Mouse (Mus musculus) heart, adult 2 months (tissue): ENCODE measurements around the gene Wdr41. TPM values are rescaled to one million over a fixed set of nuclear protein-coding genes. Genes with fewer than 3 reads are reported as not detected.

Experiments used
- DNase-seq, 2 experiments: peaks; one replicate each; pipeline ENCODE4 v3.0.0; 2021
- H3K27ac ChIP-seq: fragments of 200-600 bp; 2 replicates; pipeline ENCODE4 v1.8.1; 2022
- H3K27me3 ChIP-seq: fragments of 200-500 bp; 2 replicates; pipeline ENCODE4 v1.6.1; 2012; ENCODE audit warnings: mild to moderate bottlenecking, low read length, inconsistent platforms, mixed read lengths; ENCODE audit not compliant: control insufficient read depth, insufficient read depth
- H3K36me3 ChIP-seq: fragments of 200-500 bp; 2 replicates; pipeline ENCODE4 v1.6.1; 2012; ENCODE audit warnings: low read length, inconsistent platforms; ENCODE audit not compliant: control insufficient read depth, insufficient read depth
- H3K4me1 ChIP-seq: fragments of 200-500 bp; 2 replicates; pipeline ENCODE4 v1.6.1; 2011; ENCODE audit warnings: low read length; ENCODE audit not compliant: control insufficient read depth, insufficient read depth
- H3K4me3 ChIP-seq: fragments of 200-600 bp; 2 replicates; pipeline ENCODE4 v1.8.1; 2022
- H3K79me2 ChIP-seq: fragments of 200-500 bp; replicated peaks from 2 replicates; pipeline ENCODE4 v1.6.1; 2012; ENCODE audit warnings: mild to moderate bottlenecking, inconsistent platforms, low read length, moderate library complexity, mixed read lengths; ENCODE audit not compliant: control insufficient read depth, insufficient read depth
- H3K9ac ChIP-seq: fragments of 200-500 bp; 2 replicates; pipeline ENCODE4 v1.6.1; 2012; ENCODE audit warnings: low read depth, mild to moderate bottlenecking, control low read depth, inconsistent platforms, low read length, mixed read lengths
- CTCF ChIP-seq: fragments of 200-600 bp; IDR thresholded peaks from 2 replicates; pipeline ENCODE4 v1.8.1; 2022; ENCODE audit warnings: antibody characterized with exemption, mild to moderate bottlenecking, moderate library complexity
- EP300 ChIP-seq: fragments of 200-500 bp; IDR thresholded peaks from 2 replicates; pipeline ENCODE4 v1.6.1; 2011; ENCODE audit warnings: low read depth, low read length, control low read depth; ENCODE audit not compliant: insufficient read depth
- POLR2A ChIP-seq: fragments of 200-500 bp; IDR thresholded peaks from 2 replicates; pipeline ENCODE4 v1.6.1; 2011; ENCODE audit warnings: mild to moderate bottlenecking, low read depth, low read length, control low read depth; ENCODE audit not compliant: insufficient read depth
- WGBS: fragments of 180-500 bp; shearing (Covaris S2); methylation state at CpG from one replicate; pipeline ENCODE4 v1.1.7; 2018; 5-methylcytosine and 5-hydroxymethylcytosine counted together
- intact Hi-C: fragments of 180-260 bp; cut with DNase I; formaldehyde crosslinking; loops from one replicate; pipeline ENCODE4 v1.15.1; 2025
- polyA plus RNA-seq: library from polyadenylated mRNA; depleted of rRNA; stranded (reverse); fragments of >200 nt; gene quantifications from 2 replicates; pipeline ENCODE4 v1.2.3, GENCODE M21; 2012; rRNA removed
- total RNA-seq, 2 experiments: library from RNA; stranded (reverse); gene quantifications; 2 replicates each; pipeline ENCODE4 v1.2.3; 2021

Gene Wdr41
- total and polyA plus RNA-seq, 3 experiments = 12.4 to 18.3 (median 16.7) TPM

DNA sequence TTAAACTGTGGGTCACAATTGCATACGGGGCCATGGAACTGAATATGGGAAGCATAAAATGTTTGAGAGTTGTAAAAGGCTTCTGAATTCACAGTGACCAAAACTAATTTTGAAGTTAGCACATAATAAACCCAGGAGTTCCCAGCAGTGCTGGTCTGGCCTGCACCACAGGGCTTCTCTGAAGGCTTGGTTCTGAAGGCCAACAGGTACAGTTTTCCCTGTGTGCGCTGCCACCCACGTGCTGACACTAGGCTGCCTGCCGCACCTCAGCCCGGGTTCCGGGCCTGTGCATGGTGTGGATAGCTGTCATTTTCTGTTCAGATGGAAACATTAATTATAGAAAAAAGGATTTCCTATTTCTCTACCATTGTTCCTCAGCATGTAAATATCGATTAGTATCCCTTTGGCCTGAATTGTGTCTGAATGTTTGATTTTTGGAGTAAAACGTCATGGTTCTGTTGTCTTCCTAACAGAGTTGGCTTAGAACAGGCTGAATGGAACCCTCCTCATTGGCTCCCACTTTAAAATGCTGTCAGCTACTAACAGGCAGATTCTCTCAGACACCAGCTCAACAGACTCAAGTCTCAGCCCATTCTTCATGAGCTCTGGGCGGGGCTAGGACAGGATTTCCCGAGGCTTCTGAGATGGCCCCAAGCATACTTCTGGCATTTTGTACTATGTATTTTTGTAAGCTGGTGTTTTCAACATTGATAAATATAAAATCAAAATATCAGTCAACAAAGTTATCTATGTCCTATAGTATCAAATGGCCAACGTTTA lies 80.5 kb downstream of the Wdr41 start:
- H3K79me2 ChIP-seq = no peaks in the 10 kb centered on the region
- H3K27me3 ChIP-seq = no peaks in the 10 kb centered on the region
- no peak for DNase-seq
- H3K4me1 ChIP-seq = no peaks in the 10 kb centered on the region
- intact Hi-C loops = no loop called here
- no peak overlapping the region for H3K4me3 ChIP-seq
- TF ChIP-seq EP300 = no peak
- no peak for TF ChIP-seq POLR2A
- TF ChIP-seq CTCF = no peak
- H3K36me3 ChIP-seq = no peaks in the 10 kb centered on the region
- WGBS = 78% methylated on average over 11 of the region's 11 CpGs
- no peak overlapping the region for H3K9ac ChIP-seq
- H3K27ac ChIP-seq = no peak overlapping the region

DNA sequence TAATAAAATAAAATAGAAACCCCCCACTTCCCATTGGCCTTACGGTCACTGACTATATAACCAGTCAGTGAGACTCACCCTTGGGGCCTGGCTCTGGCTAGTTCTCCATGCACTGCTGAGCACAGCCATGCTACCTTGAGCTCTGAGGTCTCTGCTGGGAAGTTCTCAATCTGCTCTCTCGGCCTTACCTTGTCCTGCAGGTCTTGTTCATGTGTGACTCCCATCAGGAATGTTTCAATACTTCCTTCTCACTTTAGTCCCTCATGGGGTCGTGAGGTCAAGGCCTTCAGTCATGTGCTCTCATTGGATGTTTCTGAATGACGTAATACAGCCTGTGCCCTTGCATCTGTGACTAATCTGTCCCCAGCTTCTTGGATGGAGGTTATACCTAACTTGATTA lies 82.7 kb downstream of the Wdr41 start:
- H3K4me3 ChIP-seq = no peak overlapping the region
- DNase-seq = no peak
- intact Hi-C loops = no loop called here
- H3K27ac ChIP-seq = no peak overlapping the region
- no peak for TF ChIP-seq CTCF
- no peak for TF ChIP-seq POLR2A
- TF ChIP-seq EP300 = no peak
- no peak overlapping the region for H3K9ac ChIP-seq
- 80% methylated on average over 4 of the region's 4 CpGs for WGBS
- no peaks in the 10 kb centered on the region for H3K36me3 ChIP-seq
- no peaks in the 10 kb centered on the region for H3K27me3 ChIP-seq
- H3K79me2 ChIP-seq = no peaks in the 10 kb centered on the region
- H3K4me1 ChIP-seq = no peaks in the 10 kb centered on the region

DNA sequence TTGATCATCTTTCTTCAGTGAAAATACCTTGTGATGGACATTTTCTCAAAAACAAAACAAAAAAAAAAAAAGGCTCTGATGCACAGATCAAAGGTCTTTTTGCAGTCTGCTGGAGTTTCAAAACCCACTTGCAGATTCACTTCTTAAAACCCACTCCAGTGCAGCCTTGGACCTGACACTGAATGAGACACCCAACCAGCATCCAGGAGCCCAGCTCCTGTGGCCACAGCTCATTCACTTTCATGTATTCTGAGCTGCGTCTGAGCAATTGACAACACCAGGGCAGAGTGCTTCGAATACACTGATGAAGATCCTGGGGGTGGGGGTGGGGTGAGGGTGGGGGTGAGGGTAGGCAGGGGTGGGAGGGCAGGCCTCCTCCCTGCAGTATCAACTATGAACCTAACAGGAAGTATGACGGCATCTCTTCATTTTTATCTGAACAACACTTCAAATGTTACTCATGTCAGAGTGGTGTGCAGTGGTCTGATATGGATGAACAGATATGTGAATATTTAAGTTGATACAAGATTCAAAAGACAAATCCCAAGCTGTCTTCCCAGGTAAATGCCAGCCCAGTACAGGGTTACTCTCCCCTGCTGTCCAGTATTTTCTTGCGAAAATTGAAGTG lies 87.4 kb downstream of the Wdr41 start:
- TF ChIP-seq CTCF = no peak
- no peak for TF ChIP-seq EP300
- TF ChIP-seq POLR2A = no peak
- no peaks in the 10 kb centered on the region for H3K4me1 ChIP-seq
- no peak for DNase-seq
- no peak overlapping the region for H3K4me3 ChIP-seq
- no peak overlapping the region for H3K27ac ChIP-seq
- no peaks in the 10 kb centered on the region for H3K27me3 ChIP-seq
- no peak overlapping the region for H3K9ac ChIP-seq
- H3K79me2 ChIP-seq = no peaks in the 10 kb centered on the region
- 62% methylated on average over 4 of the region's 4 CpGs for WGBS
- H3K36me3 ChIP-seq = no peaks in the 10 kb centered on the region
- intact Hi-C loops = no loop called here

DNA sequence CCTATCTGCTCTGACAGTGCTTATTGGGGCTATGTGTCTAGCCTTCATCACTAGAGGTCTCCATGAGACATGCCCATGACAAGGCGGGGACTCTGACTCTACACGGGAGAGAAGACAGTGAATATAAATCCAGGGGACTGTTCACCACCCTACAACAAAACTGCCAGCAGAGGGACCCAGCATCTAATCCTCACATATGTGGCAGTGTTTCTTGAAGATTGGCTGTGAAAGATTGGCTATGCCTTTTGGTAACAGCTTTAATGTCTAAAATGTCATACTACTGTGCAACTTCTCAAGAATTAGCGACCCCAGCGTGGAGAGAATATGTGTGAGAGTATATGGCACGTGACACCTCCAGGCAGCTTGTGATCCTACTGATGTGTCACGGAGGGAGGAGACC lies 91.7 kb downstream of the Wdr41 start:
- no peak for DNase-seq
- no peaks in the 10 kb centered on the region for H3K4me1 ChIP-seq
- H3K9ac ChIP-seq = no peak overlapping the region
- H3K27ac ChIP-seq = no peak overlapping the region
- intact Hi-C loops = loop anchor here (5.0 kb wide), 1 partner anchor 219 kb away; no protein-coding TSS in a partner anchor
- H3K27me3 ChIP-seq = no peaks in the 10 kb centered on the region
- no peak overlapping the region for H3K4me3 ChIP-seq
- no peaks in the 10 kb centered on the region for H3K36me3 ChIP-seq
- no peaks in the 10 kb centered on the region for H3K79me2 ChIP-seq
- TF ChIP-seq CTCF (peak; percentile 53), POLR2A (no peak), EP300 (no peak)
- 58% methylated on average over 6 of the region's 6 CpGs for WGBS

DNA sequence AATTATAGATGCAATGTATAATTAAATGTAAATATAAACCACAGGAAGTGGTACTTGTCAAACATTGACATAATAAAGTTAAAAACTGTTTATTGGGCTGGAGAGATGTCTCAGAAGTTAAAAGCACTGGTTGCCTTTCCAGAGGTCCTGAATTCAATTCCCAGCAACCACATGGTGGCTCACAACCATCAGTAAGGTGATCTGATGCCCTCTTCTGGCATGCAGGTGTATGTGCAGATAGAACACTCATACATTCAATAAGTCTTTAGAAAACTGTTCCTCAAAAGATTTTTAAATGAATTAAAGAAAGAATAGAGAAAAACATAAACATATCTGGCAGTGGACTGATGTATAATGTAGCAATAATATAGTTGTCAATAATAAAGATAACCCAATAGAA lies 94.1 kb downstream of the Wdr41 start:
- Histone ChIP-seq H3K27ac (no peak overlapping the region), H3K4me1 (no peaks in the 10 kb centered on the region), H3K4me3 (no peak overlapping the region), H3K79me2 (no peaks in the 10 kb centered on the region), H3K36me3 (no peaks in the 10 kb centered on the region), H3K27me3 (no peaks in the 10 kb centered on the region), H3K9ac (no peak overlapping the region)
- no peak for DNase-seq
- intact Hi-C loops = no loop called here
- no peak for TF ChIP-seq POLR2A
- TF ChIP-seq EP300 = no peak
- peak; percentile 36 for TF ChIP-seq CTCF

Other genes with a start within 250 kb of the Wdr41 start
- gene Tbca, start 187.4 kb upstream of the Wdr41 start, total RNA-seq = 100 to 1,000 TPM; 111 to 123 TPM
- 11.9 and 41.9 TPM in 2 replicates for gene Tbca, start 187.4 kb upstream of the Wdr41 start, polyA plus RNA-seq
- gene Otp, start 100.7 kb upstream of the Wdr41 start, total RNA-seq = not detected
- gene Otp, start 100.7 kb upstream of the Wdr41 start, polyA plus RNA-seq = not detected in 2 replicates